Mouse (Mus musculus) MEL-GATA-1-ER (cell line): ENCODE measurements around the gene Itih4.
A peak's percentile ranks its signal among the peaks of the same experiment; 100 is the strongest.

Experiments
- DNase-seq: peaks from one replicate; pipeline ENCODE4 v3.0.0-alpha.2; 2012; ENCODE audit warnings: low read depth; ENCODE audit errors: extremely low read depth

Itih4 gene

GRCm38 (mm10) chr14:30933351-30933750 is 47.1 kb downstream of the Itih4 start:
- no peak for DNase-seq

- no peak for DNase-seq
Measured at GRCm38 (mm10) chr14:30942254-30942653, 56.0 kb downstream of the Itih4 start.

DNA sequence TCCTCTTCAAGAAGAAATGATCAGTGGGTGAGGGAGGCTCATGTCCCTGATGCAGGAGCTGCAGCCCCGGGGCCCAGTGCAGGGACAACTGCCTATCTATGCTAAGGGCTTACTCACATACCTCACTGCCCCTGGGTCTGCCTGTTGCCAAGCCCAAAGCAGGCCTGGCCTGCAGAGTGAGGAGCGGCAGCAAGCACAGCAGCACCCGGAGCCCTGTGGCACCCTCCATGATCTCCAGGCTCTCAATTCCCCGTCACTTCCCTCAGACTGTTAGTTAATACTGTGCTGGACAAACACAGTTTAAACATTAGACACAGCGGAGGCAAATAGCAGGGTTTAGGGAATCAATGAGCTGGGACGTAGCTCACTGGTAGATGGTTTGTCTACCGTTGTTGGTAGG is 56.8 kb downstream of the Itih4 start, which contains the start of gene Itih1:
Gene Itih1, minus strand, starts transcription at position 252 of the 400 bp plus-strand sequence.
- DNase-seq = no peak

GRCm38 (mm10) chr14:30943860-30944674 is 57.8 kb downstream of the Itih4 start:
- DNase-seq = peak; percentile 25

GRCm38 (mm10) chr14:30944745-30945144 is 58.5 kb downstream of the Itih4 start:
- no peak for DNase-seq

- DNase-seq = no peak
Measured at GRCm38 (mm10) chr14:30949986-30950385, 63.7 kb downstream of the Itih4 start.

GRCm38 (mm10) chr14:30951154-30951825 is 65.0 kb downstream of the Itih4 start, which contains the start of gene Nek4:
Gene Nek4 (plus strand): TSS chr14:30951377.
- peak; percentile 92 for DNase-seq
